Mouse (Mus musculus) stomach, postnatal 0 days (tissue): Measurements from ENCODE around the gene Fabp6.

Experiments used
- CTCF ChIP-seq: IDR thresholded peaks from 2 replicates; pipeline ENCODE4 v1.5.1; 2016; ENCODE audit warnings: antibody characterized with exemption, low read depth, mild to moderate bottlenecking, moderate library complexity
- EP300 ChIP-seq: optimal IDR thresholded peaks from 2 replicates; pipeline ENCODE3; 2016; ENCODE audit warnings: antibody characterized with exemption

DNA sequence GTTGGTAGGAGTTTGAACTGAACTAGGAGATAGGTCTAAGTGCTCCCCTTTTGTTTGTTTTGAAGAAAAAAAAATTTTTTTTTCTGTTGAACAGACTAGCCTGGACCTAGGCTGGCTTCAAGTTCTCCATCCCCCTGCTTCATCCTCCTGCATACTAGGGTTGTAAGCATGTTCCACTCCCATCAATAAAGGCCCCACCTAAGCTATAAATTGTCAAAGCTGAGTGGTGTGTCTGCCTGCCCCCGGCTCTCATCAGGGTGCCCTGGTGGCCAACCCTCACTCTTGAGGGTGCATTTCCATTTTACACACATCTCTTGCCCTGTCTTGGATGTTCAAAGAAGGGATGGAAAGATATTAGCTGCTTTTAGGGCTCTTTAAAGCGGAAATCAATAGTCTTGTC lies 35.9 kb downstream of the Fabp6 start:
- TF ChIP-seq CTCF (no peak), EP300 (no peak)
